Mouse (Mus musculus) embryonic facial prominence, embryonic 15.5 days (tissue): ENCODE measurements around the gene Il15. TPM values are rescaled to one million over a fixed set of nuclear protein-coding genes. Genes with fewer than 3 reads are reported as not detected.

ENCODE experiments used
- ATAC-seq: fragments of 200-750 bp; cut with Nextera tagmentation; 2 replicates; pipeline ENCODE4 v1.8.0; 2017; ENCODE audit warnings: low read depth, moderate TSS enrichment; ENCODE audit not compliant: insufficient number of reproducible peaks, low FRiP score, low TSS enrichment
- H3K27ac ChIP-seq: fragments of 300-500 bp; sonication (generic); replicated peaks from 2 replicates; pipeline ENCODE4 v1.5.1; 2015; ENCODE audit warnings: mild to moderate bottlenecking, inconsistent platforms
- H3K27me3 ChIP-seq: fragments of 300-500 bp; sonication (generic); 2 replicates; pipeline ENCODE4 v1.6.1; 2015; ENCODE audit warnings: inconsistent platforms
- H3K36me3 ChIP-seq: fragments of 300-500 bp; sonication (generic); 2 replicates; pipeline ENCODE4 v1.6.1; 2015; ENCODE audit warnings: mild to moderate bottlenecking, inconsistent platforms
- H3K4me1 ChIP-seq: fragments of 300-500 bp; sonication (generic); 2 replicates; pipeline ENCODE4 v1.6.1; 2015; ENCODE audit warnings: inconsistent platforms
- H3K4me2 ChIP-seq: fragments of 300-500 bp; sonication (generic); replicated peaks from 2 replicates; pipeline ENCODE4 v1.6.1; 2015; ENCODE audit warnings: mild to moderate bottlenecking, inconsistent platforms
- H3K4me3 ChIP-seq: fragments of 300-500 bp; sonication (generic); replicated peaks from 2 replicates; pipeline ENCODE4 v1.5.1; 2015; ENCODE audit warnings: mild to moderate bottlenecking, inconsistent platforms
- H3K9ac ChIP-seq: fragments of 300-500 bp; sonication (generic); 2 replicates; pipeline ENCODE4 v1.6.1; 2015; ENCODE audit warnings: inconsistent platforms
- H3K9me3 ChIP-seq: fragments of 300-500 bp; sonication (generic); replicated peaks from 2 replicates; pipeline ENCODE4 v1.6.1; 2016; ENCODE audit warnings: inconsistent platforms
- WGBS: fragments of 180-500 bp; shearing (Covaris S2); methylation state at CpG from one replicate; pipeline ENCODE4 v1.1.7; 2015; 5-methylcytosine and 5-hydroxymethylcytosine counted together
- polyA plus RNA-seq: library from polyadenylated mRNA; unstranded; fragments of >200 nt; fragmentation: Nextera tagmentation; extraction: Ambion mirVana; gene quantifications from 2 replicates; pipeline ENCODE4 v1.2.1, GENCODE M21; 2015

Il15 gene
- polyA plus RNA-seq, 1 experiment from 2014 or later: 5.7 TPM

- ATAC-seq: no peak
- Histone ChIP-seq H3K36me3 (no peaks in the 10 kb centered on the region), H3K9me3 (no peaks in the 10 kb centered on the region), H3K4me2 (no peak overlapping the region), H3K4me1 (peaks cover 14% of the 10 kb centered on the region), H3K9ac (no peak overlapping the region), H3K4me3 (no peak overlapping the region), H3K27ac (no peak overlapping the region), H3K27me3 (no peaks in the 10 kb centered on the region)
- WGBS: 77% methylated on average over 2 of the region's 2 CpGs
Observed at GRCm38 (mm10) chr8:82398546-82398945, 4.5 kb downstream of the Il15 start.

- H3K4me3 ChIP-seq: no peak overlapping the region
- no peaks in the 10 kb centered on the region for H3K36me3 ChIP-seq
- H3K27me3 ChIP-seq: no peaks in the 10 kb centered on the region
- H3K27ac ChIP-seq: no peak overlapping the region
- no peak overlapping the region for H3K9ac ChIP-seq
- no peaks in the 10 kb centered on the region for H3K4me1 ChIP-seq
- no peak for ATAC-seq
- no peaks in the 10 kb centered on the region for H3K9me3 ChIP-seq
- H3K4me2 ChIP-seq: no peak overlapping the region
Observed at GRCm38 (mm10) chr8:82391258-82391657, 11.8 kb downstream of the Il15 start.

GRCm38 (mm10) chr8:82388356-82388902, 14.6 kb downstream of the Il15 start:
- Histone ChIP-seq H3K9ac (no peak overlapping the region), H3K9me3 (no peaks in the 10 kb centered on the region), H3K4me1 (no peaks in the 10 kb centered on the region), H3K36me3 (no peaks in the 10 kb centered on the region), H3K4me2 (no peak overlapping the region), H3K27me3 (no peaks in the 10 kb centered on the region), H3K4me3 (no peak overlapping the region), H3K27ac (no peak overlapping the region)
- whole genome bisulfite sequencing: 86% methylated on average over 1 of the region's 1 CpGs
- ATAC-seq: no peak

- H3K9me3 ChIP-seq: no peaks in the 10 kb centered on the region
- no peaks in the 10 kb centered on the region for H3K36me3 ChIP-seq
- 65% methylated on average over 1 of the region's 1 CpGs for WGBS
- ATAC-seq: no peak
- no peaks in the 10 kb centered on the region for H3K4me1 ChIP-seq
- no peak overlapping the region for H3K27ac ChIP-seq
- H3K4me3 ChIP-seq: no peak overlapping the region
- H3K4me2 ChIP-seq: no peak overlapping the region
- H3K9ac ChIP-seq: no peak overlapping the region
- H3K27me3 ChIP-seq: no peaks in the 10 kb centered on the region
Observed at GRCm38 (mm10) chr8:82387614-82388013, 15.4 kb downstream of the Il15 start.

- Histone ChIP-seq H3K27ac (no peak overlapping the region), H3K4me3 (no peak overlapping the region), H3K4me2 (no peak overlapping the region), H3K27me3 (no peaks in the 10 kb centered on the region), H3K4me1 (no peaks in the 10 kb centered on the region), H3K9ac (no peak overlapping the region), H3K9me3 (no peaks in the 10 kb centered on the region), H3K36me3 (no peaks in the 10 kb centered on the region)
- no peak for ATAC-seq
Observed at GRCm38 (mm10) chr8:82385867-82386266, 17.2 kb downstream of the Il15 start.

GRCm38 (mm10) chr8:82384458-82385234, 18.4 kb downstream of the Il15 start:
- no peaks in the 10 kb centered on the region for H3K36me3 ChIP-seq
- H3K9me3 ChIP-seq: no peaks in the 10 kb centered on the region
- WGBS: 51% methylated on average over 11 of the region's 11 CpGs
- H3K4me1 ChIP-seq: no peaks in the 10 kb centered on the region
- H3K27me3 ChIP-seq: no peaks in the 10 kb centered on the region
- no peak overlapping the region for H3K9ac ChIP-seq
- H3K4me2 ChIP-seq: no peak overlapping the region
- H3K27ac ChIP-seq: no peak overlapping the region
- no peak overlapping the region for H3K4me3 ChIP-seq
- no peak for ATAC-seq

GRCm38 (mm10) chr8:82383346-82383745, 19.7 kb downstream of the Il15 start:
- H3K27ac ChIP-seq: no peak overlapping the region
- H3K4me3 ChIP-seq: no peak overlapping the region
- no peak overlapping the region for H3K9ac ChIP-seq
- 68% methylated on average over 3 of the region's 3 CpGs for WGBS
- no peaks in the 10 kb centered on the region for H3K4me1 ChIP-seq
- H3K9me3 ChIP-seq: no peaks in the 10 kb centered on the region
- no peaks in the 10 kb centered on the region for H3K36me3 ChIP-seq
- H3K27me3 ChIP-seq: no peaks in the 10 kb centered on the region
- no peak overlapping the region for H3K4me2 ChIP-seq
- ATAC-seq: no peak

- Histone ChIP-seq H3K4me3 (no peak overlapping the region), H3K27ac (no peak overlapping the region), H3K9me3 (no peaks in the 10 kb centered on the region), H3K9ac (no peak overlapping the region), H3K27me3 (no peaks in the 10 kb centered on the region), H3K36me3 (no peaks in the 10 kb centered on the region), H3K4me2 (no peak overlapping the region), H3K4me1 (no peaks in the 10 kb centered on the region)
- 62% methylated on average over 2 of the region's 2 CpGs for WGBS
- ATAC-seq: no peak
Observed at GRCm38 (mm10) chr8:82382316-82382715, 20.7 kb downstream of the Il15 start.

- Histone ChIP-seq H3K36me3 (no peaks in the 10 kb centered on the region), H3K4me2 (no peak overlapping the region), H3K9me3 (no peaks in the 10 kb centered on the region), H3K27me3 (no peaks in the 10 kb centered on the region), H3K9ac (no peak overlapping the region), H3K4me3 (no peak overlapping the region), H3K27ac (no peak overlapping the region), H3K4me1 (no peaks in the 10 kb centered on the region)
- 79% methylated on average over 4 of the region's 4 CpGs for WGBS
- ATAC-seq: no peak
Observed at GRCm38 (mm10) chr8:82374470-82374869, 28.6 kb downstream of the Il15 start.

GRCm38 (mm10) chr8:82372846-82373245, 30.2 kb downstream of the Il15 start:
- H3K9me3 ChIP-seq: no peaks in the 10 kb centered on the region
- H3K27ac ChIP-seq: no peak overlapping the region
- ATAC-seq: no peak
- no peak overlapping the region for H3K9ac ChIP-seq
- H3K36me3 ChIP-seq: no peaks in the 10 kb centered on the region
- 82% methylated on average over 6 of the region's 6 CpGs for WGBS
- H3K27me3 ChIP-seq: no peaks in the 10 kb centered on the region
- H3K4me1 ChIP-seq: no peaks in the 10 kb centered on the region
- H3K4me3 ChIP-seq: no peak overlapping the region
- no peak overlapping the region for H3K4me2 ChIP-seq

- no peak overlapping the region for H3K4me3 ChIP-seq
- H3K4me1 ChIP-seq: no peaks in the 10 kb centered on the region
- H3K36me3 ChIP-seq: no peaks in the 10 kb centered on the region
- no peak for ATAC-seq
- H3K9me3 ChIP-seq: no peaks in the 10 kb centered on the region
- H3K4me2 ChIP-seq: no peak overlapping the region
- 81% methylated on average over 6 of the region's 6 CpGs for WGBS
- H3K9ac ChIP-seq: no peak overlapping the region
- no peaks in the 10 kb centered on the region for H3K27me3 ChIP-seq
- H3K27ac ChIP-seq: no peak overlapping the region
Observed at GRCm38 (mm10) chr8:82370657-82371056, 32.4 kb downstream of the Il15 start.

GRCm38 (mm10) chr8:82361061-82361460, 42.0 kb downstream of the Il15 start:
- Histone ChIP-seq H3K36me3 (no peaks in the 10 kb centered on the region), H3K4me1 (no peaks in the 10 kb centered on the region), H3K27ac (no peak overlapping the region), H3K27me3 (no peaks in the 10 kb centered on the region), H3K4me2 (no peak overlapping the region), H3K4me3 (no peak overlapping the region), H3K9ac (no peak overlapping the region), H3K9me3 (no peaks in the 10 kb centered on the region)
- 84% methylated on average over 1 of the region's 1 CpGs for WGBS
- no peak for ATAC-seq
